Mouse (Mus musculus): ENCODE measurements around the gene Sfxn2. TPM values are rescaled to one million over a fixed set of nuclear protein-coding genes. Genes with fewer than 3 reads are reported as not detected.

The Sfxn2 gene
- polyA plus RNA-seq, 1 experiment from 2014 or later = 23.6 TPM

- Histone ChIP-seq H3K4me1 (peaks cover 75% of the 10 kb centered on the region), H3K9me3 (no peaks in the 10 kb centered on the region), H3K27ac (peak overlapping the region; percentile 91), H3K4me3 (no peak overlapping the region), H3K36me3 (no peaks in the 10 kb centered on the region), H3K9ac (no peak overlapping the region), H3K4me2 (replicated peaks) (peak overlapping the region; percentile 35), H3K27me3 (no peaks in the 10 kb centered on the region)
- WGBS = 6% methylated on average over 8 of the region's 8 CpGs
- peak; percentile 24; the same call in 1 of the 2 replicates for ATAC-seq (ENCODE audit: insufficient number of reproducible peaks, insufficient read depth, low FRiP score, low TSS enrichment)
Measured at GRCm38 (mm10) chr19:46530449-46530990, 42.6 kb upstream of the Sfxn2 start.

DNA sequence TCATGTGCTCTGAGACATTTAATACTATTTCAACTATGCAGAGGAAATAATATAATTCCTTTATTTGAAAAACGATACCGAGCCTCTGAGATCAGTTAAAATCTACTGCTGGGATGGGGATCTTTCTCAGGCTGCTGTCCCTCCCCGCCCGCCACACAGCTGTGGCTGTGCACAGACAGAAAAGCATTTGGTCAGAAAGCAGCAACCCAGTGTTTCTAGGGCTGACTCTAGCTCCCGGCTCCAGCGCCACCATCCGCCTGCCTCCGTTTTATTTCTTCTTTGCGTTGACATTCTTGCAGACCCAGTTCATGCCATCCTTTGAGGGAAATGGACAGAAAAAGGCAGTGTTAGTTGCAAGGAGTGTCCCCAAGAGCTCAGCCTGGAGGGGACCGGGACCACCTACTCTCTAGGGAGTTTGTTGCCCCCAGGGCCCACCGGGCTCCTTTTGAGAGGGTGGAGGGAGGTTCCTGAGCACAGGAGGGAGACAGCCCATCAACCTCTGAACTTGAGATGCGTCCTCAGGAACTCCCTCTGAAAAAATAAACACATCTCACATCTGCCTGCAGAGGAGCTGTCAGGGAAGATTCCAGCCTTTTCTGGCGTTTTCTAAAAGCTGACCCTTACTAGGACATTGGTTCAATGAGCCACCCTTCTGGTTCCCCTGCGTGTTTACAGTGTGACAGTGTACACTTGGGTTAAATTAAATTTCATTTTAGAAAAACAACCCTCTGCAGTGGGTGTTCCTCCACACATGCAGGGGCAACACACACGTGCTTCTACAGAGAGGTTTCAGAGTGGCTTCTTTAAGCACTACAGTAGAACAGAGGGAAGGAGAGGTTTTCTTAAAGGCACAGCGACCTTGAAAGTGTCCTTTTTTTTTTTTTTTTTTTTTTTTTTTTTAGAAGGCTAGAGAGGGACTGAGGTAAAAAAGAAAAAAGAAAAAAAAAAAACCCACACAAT, 41.8 kb upstream of the Sfxn2 start:
- Histone ChIP-seq H3K4me3 (no peak overlapping the region), H3K27me3 (no peaks in the 10 kb centered on the region), H3K4me2 (replicated peaks) (peak overlapping the region; percentile 35), H3K9me3 (no peaks in the 10 kb centered on the region), H3K9ac (0 out of 2 replicates have a peak overlapping the region, but pooled peaks have one; percentile 5), H3K27ac (peak overlapping the region; percentile 91), H3K4me1 (peaks cover 67% of the 10 kb centered on the region), H3K36me3 (0 out of 2 replicates have a peak, but pooled peaks cover 6% of the 10 kb centered on the region)
- ATAC-seq (ENCODE audit: insufficient number of reproducible peaks, insufficient read depth, low FRiP score, low TSS enrichment) = no peak
- WGBS = 4% methylated on average over 16 of the region's 16 CpGs

DNA sequence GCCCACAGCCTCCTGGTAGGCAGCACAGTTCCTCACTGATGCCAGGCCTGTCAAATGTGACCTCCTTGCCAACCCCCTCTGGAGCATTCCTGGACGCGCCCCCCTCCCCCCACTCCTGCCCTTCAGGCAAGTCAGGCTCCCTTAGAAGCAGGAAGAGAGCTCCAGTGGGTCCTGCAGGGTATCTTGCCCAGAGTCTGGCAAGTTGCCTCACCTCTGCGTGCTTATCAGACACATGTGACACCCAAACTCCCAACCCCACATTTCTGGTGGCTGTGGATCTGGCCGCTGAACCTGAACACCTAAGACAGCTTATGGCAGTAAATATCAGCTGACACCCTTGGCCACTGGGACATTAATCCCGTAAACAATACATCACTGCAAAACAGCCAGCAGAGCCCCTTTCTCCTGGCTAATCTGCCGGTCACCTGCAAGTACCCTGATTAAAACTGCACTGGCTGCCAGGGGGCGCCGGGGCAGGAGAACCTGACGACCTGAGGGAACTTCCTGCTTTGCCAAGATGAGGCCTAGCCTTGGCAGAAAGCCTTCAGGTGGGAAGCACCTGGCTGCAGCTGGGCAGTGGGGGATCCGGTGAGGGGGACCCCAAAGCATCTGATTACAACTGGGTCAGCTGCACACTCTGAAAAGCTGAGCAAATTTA, 41.0 kb upstream of the Sfxn2 start:
- ATAC-seq (ENCODE audit: insufficient number of reproducible peaks, insufficient read depth, low FRiP score, low TSS enrichment) = no peak
- Histone ChIP-seq H3K4me2 (replicated peaks) (peak overlapping the region; percentile 23), H3K27ac (peak overlapping the region; percentile 77), H3K4me1 (peaks cover 61% of the 10 kb centered on the region), H3K27me3 (no peaks in the 10 kb centered on the region), H3K9ac (peak overlapping the region; percentile 15; the same call in 1 of the 2 replicates), H3K4me3 (no peak overlapping the region), H3K36me3 (peaks cover 10% of the 10 kb centered on the region), H3K9me3 (no peaks in the 10 kb centered on the region)
- 11% methylated on average over 10 of the region's 10 CpGs for WGBS

DNA sequence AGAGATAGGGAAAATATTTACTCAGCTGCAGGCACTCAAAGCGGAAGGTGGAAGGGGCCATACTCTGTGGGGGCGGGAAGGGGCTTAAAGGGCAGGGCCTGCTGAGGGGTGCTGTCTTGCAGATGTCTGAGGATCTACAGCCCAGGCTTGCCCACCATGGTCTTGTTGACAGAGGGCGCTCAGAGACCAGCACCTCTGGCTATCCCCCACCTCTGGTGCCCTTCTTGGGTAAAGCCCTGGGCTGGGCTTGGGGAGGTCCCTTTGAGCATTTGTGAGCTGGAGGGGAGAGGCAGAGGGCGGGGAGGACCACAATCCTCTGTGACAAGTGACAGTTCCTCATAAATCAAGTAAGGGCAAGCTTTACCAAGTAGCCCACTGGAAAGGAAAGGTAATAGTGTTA, 40.1 kb upstream of the Sfxn2 start:
- peak overlapping the region; percentile 12 for H3K27ac ChIP-seq
- ATAC-seq (ENCODE audit: insufficient number of reproducible peaks, insufficient read depth, low FRiP score, low TSS enrichment) = no peak
- peaks cover 10% of the 10 kb centered on the region for H3K36me3 ChIP-seq
- no peak overlapping the region for H3K4me3 ChIP-seq
- WGBS = 41% methylated on average over 4 of the region's 4 CpGs
- H3K9ac ChIP-seq = peak overlapping the region; percentile 31; the same call in 1 of the 2 replicates
- no peaks in the 10 kb centered on the region for H3K27me3 ChIP-seq
- H3K9me3 ChIP-seq = no peaks in the 10 kb centered on the region
- no peak overlapping the region for H3K4me2 ChIP-seq (replicated peaks)
- H3K4me1 ChIP-seq = peaks cover 57% of the 10 kb centered on the region

- H3K9me3 ChIP-seq = no peaks in the 10 kb centered on the region
- no peak overlapping the region for H3K27ac ChIP-seq
- H3K4me1 ChIP-seq = peaks cover 54% of the 10 kb centered on the region
- no peak overlapping the region for H3K9ac ChIP-seq
- no peak for ATAC-seq (ENCODE audit: insufficient number of reproducible peaks, insufficient read depth, low FRiP score, low TSS enrichment)
- H3K4me2 ChIP-seq (replicated peaks) = no peak overlapping the region
- H3K27me3 ChIP-seq = no peaks in the 10 kb centered on the region
- H3K4me3 ChIP-seq = no peak overlapping the region
- WGBS = 67% methylated on average over 5 of the region's 5 CpGs
- peaks cover 10% of the 10 kb centered on the region for H3K36me3 ChIP-seq
Measured at GRCm38 (mm10) chr19:46533525-46533924, 39.6 kb upstream of the Sfxn2 start.

GRCm38 (mm10) chr19:46534542-46535098, 38.5 kb upstream of the Sfxn2 start:
- WGBS = 67% methylated on average over 6 of the region's 6 CpGs
- Histone ChIP-seq H3K9me3 (no peaks in the 10 kb centered on the region), H3K4me2 (replicated peaks) (no peak overlapping the region), H3K27ac (no peak overlapping the region), H3K4me1 (peaks cover 43% of the 10 kb centered on the region), H3K9ac (no peak overlapping the region), H3K36me3 (peaks cover 10% of the 10 kb centered on the region), H3K27me3 (no peaks in the 10 kb centered on the region), H3K4me3 (no peak overlapping the region)
- no peak for ATAC-seq (ENCODE audit: insufficient number of reproducible peaks, insufficient read depth, low FRiP score, low TSS enrichment)

GRCm38 (mm10) chr19:46537357-46537756, 35.8 kb upstream of the Sfxn2 start:
- no peaks in the 10 kb centered on the region for H3K9me3 ChIP-seq
- peaks cover 17% of the 10 kb centered on the region for H3K4me1 ChIP-seq
- no peak overlapping the region for H3K4me3 ChIP-seq
- no peak for ATAC-seq (ENCODE audit: insufficient number of reproducible peaks, insufficient read depth, low FRiP score, low TSS enrichment)
- WGBS = 91% methylated on average over 9 of the region's 9 CpGs
- no peaks in the 10 kb centered on the region for H3K27me3 ChIP-seq
- H3K27ac ChIP-seq = no peak overlapping the region
- peaks cover 30% of the 10 kb centered on the region for H3K36me3 ChIP-seq
- H3K9ac ChIP-seq = no peak overlapping the region
- no peak overlapping the region for H3K4me2 ChIP-seq (replicated peaks)

- Histone ChIP-seq H3K4me3 (no peak overlapping the region), H3K4me1 (peaks cover 8% of the 10 kb centered on the region), H3K27me3 (no peaks in the 10 kb centered on the region), H3K27ac (no peak overlapping the region), H3K4me2 (replicated peaks) (no peak overlapping the region), H3K36me3 (peaks cover 36% of the 10 kb centered on the region), H3K9ac (no peak overlapping the region), H3K9me3 (no peaks in the 10 kb centered on the region)
- no peak for ATAC-seq (ENCODE audit: insufficient number of reproducible peaks, insufficient read depth, low FRiP score, low TSS enrichment)
- WGBS = 89% methylated on average over 6 of the region's 6 CpGs
Measured at GRCm38 (mm10) chr19:46538213-46538612, 35.0 kb upstream of the Sfxn2 start.

DNA sequence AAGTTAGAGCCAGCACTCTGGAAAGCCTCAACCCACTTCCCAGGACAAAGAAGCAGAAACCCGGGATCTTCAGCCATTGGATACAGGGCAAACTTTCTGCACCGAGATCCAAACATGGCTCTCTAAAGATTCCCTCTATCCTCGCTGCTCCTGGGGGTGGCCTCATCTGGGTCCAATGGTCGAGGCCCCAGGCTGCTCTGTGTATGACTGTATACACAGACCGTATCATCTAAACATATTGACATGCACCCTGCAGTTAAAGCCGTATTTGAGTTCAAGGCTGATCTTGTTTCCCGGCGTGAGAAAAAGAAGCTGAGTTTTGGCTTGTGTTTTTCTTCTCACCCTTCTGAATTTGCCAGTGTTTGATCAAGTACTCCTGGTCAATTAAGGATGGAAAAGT, 30.4 kb upstream of the Sfxn2 start:
- H3K27me3 ChIP-seq = no peaks in the 10 kb centered on the region
- no peaks in the 10 kb centered on the region for H3K4me1 ChIP-seq
- H3K27ac ChIP-seq = no peak overlapping the region
- peaks cover 39% of the 10 kb centered on the region for H3K36me3 ChIP-seq
- ATAC-seq (ENCODE audit: insufficient number of reproducible peaks, insufficient read depth, low FRiP score, low TSS enrichment) = no peak
- H3K9ac ChIP-seq = no peak overlapping the region
- H3K4me3 ChIP-seq = no peak overlapping the region
- no peak overlapping the region for H3K4me2 ChIP-seq (replicated peaks)
- 87% methylated on average over 8 of the region's 8 CpGs for WGBS
- no peaks in the 10 kb centered on the region for H3K9me3 ChIP-seq

DNA sequence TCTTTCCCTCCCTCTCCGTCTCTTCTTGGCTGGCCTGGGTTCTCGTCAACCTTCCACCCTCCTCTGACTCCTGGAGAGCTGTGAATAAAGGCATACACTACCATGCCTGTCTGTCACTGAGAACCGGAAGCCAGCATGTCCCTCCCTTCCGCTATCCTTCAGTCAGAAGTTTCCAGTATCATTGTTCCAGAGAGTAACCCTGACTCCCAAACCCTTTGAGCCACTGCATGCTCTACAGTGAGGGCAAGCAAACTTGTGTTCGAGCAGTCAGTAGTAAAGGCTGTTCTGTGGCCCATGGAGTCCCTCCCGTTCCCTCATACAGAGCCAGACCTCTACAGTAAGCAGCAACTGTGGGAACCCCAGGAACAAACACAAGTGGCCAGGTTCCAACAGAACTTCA, 25.6 kb upstream of the Sfxn2 start:
- H3K36me3 ChIP-seq = peaks cover 51% of the 10 kb centered on the region

GRCm38 (mm10) chr19:46548110-46548509, 25.1 kb upstream of the Sfxn2 start:
- WGBS = 83% methylated on average over 10 of the region's 10 CpGs
- H3K9ac ChIP-seq = no peak overlapping the region

More for the DNA sequence above, 25.6 kb upstream of the Sfxn2 start:
- Histone ChIP-seq H3K4me3 (no peak overlapping the region), H3K9me3 (no peaks in the 10 kb centered on the region), H3K9ac (no peak overlapping the region), H3K4me2 (replicated peaks) (no peak overlapping the region), H3K27ac (no peak overlapping the region), H3K27me3 (no peaks in the 10 kb centered on the region), H3K4me1 (no peaks in the 10 kb centered on the region)
- WGBS = 84% methylated on average over 6 of the region's 6 CpGs
- no peak for ATAC-seq (ENCODE audit: insufficient number of reproducible peaks, insufficient read depth, low FRiP score, low TSS enrichment)

More at GRCm38 (mm10) chr19:46548110-46548509, 25.1 kb upstream of the Sfxn2 start:
- H3K4me3 ChIP-seq = no peak overlapping the region
- H3K4me1 ChIP-seq = no peaks in the 10 kb centered on the region
- no peaks in the 10 kb centered on the region for H3K9me3 ChIP-seq
- no peak overlapping the region for H3K27ac ChIP-seq
- H3K36me3 ChIP-seq = peaks cover 46% of the 10 kb centered on the region
- no peak overlapping the region for H3K4me2 ChIP-seq (replicated peaks)
- no peaks in the 10 kb centered on the region for H3K27me3 ChIP-seq
- no peak for ATAC-seq (ENCODE audit: insufficient number of reproducible peaks, insufficient read depth, low FRiP score, low TSS enrichment)
